Mouse (Mus musculus) hindbrain, embryonic 11.5 days (tissue): ENCODE results near the gene Dbi. TPM values are rescaled to one million over a fixed set of nuclear protein-coding genes. Genes with fewer than 3 reads are reported as not detected.

ENCODE experiments used
- ATAC-seq: fragments of 200-750 bp; cut with Nextera tagmentation; 2 replicates; pipeline ENCODE4 v1.8.0; 2017; ENCODE audit warnings: mild to moderate bottlenecking, moderate TSS enrichment, moderate library complexity; ENCODE audit not compliant: low FRiP score
- DNase-seq: peaks from one replicate; pipeline ENCODE4 v3.0.0-alpha.2; 2015; ENCODE audit warnings: low spot score
- H3K27ac ChIP-seq: fragments of 300-500 bp; sonication (generic); 2 replicates; pipeline ENCODE4 v1.5.1; 2014; ENCODE audit warnings: mild to moderate bottlenecking, low read depth, low read length
- H3K27me3 ChIP-seq: fragments of 300-500 bp; sonication (generic); 2 replicates; pipeline ENCODE4 v1.6.1; 2014; ENCODE audit warnings: mild to moderate bottlenecking, low read length, moderate library complexity, mixed read lengths; ENCODE audit not compliant: control insufficient read depth, insufficient read depth
- H3K36me3 ChIP-seq: fragments of 300-500 bp; sonication (generic); 2 replicates; pipeline ENCODE4 v1.6.1; 2014; ENCODE audit warnings: mild to moderate bottlenecking, low read length, moderate library complexity, mixed read lengths; ENCODE audit not compliant: control insufficient read depth, insufficient read depth
- H3K4me1 ChIP-seq: fragments of 300-500 bp; sonication (generic); replicated peaks from 2 replicates; pipeline ENCODE4 v1.6.1; 2014; ENCODE audit warnings: low read length, mixed read lengths; ENCODE audit not compliant: control insufficient read depth, insufficient read depth
- H3K4me2 ChIP-seq: fragments of 300-500 bp; sonication (generic); replicated peaks from 2 replicates; pipeline ENCODE4 v1.6.1; 2014; ENCODE audit warnings: mild to moderate bottlenecking, low read depth, low read length
- H3K4me3 ChIP-seq: fragments of 300-500 bp; sonication (generic); 2 replicates; pipeline ENCODE4 v1.5.1; 2014; ENCODE audit warnings: low read depth, low read length
- H3K9ac ChIP-seq: fragments of 300-500 bp; sonication (generic); 2 replicates; pipeline ENCODE4 v1.6.1; 2014; ENCODE audit warnings: low read depth, low read length
- H3K9me3 ChIP-seq: fragments of 300-500 bp; sonication (generic); 2 replicates; pipeline ENCODE4 v1.6.1; 2016; ENCODE audit warnings: low read length; ENCODE audit not compliant: control insufficient read depth
- WGBS: fragments of 180-500 bp; shearing (Covaris S2); extraction: QIAGEN DNeasy Blood & Tissue Kit; methylation state at CpG from one replicate; pipeline ENCODE4 v1.1.7; 2014; 5-methylcytosine and 5-hydroxymethylcytosine counted together
- polyA plus RNA-seq: library from polyadenylated mRNA; unstranded; fragments of >200 nt; fragmentation: Nextera tagmentation; extraction: Ambion mirVana; gene quantifications from 2 replicates; pipeline ENCODE4 v1.2.1, GENCODE M21; 2014

Dbi gene
- 642 and 669 TPM in 2 replicates for polyA plus RNA-seq

- Histone ChIP-seq H3K27me3 (no peaks in the 10 kb centered on the region), H3K36me3 (no peaks in the 10 kb centered on the region), H3K4me1 (peaks cover 5% of the 10 kb centered on the region; the same call in 1 of the 2 replicates), H3K27ac (peak within 1 kb of the TSS; percentile 87), H3K4me2 (peak within 1 kb of the TSS; percentile 55), H3K4me3 (peak within 1 kb of the TSS; percentile 52), H3K9ac (peak within 1 kb of the TSS; percentile 65), H3K9me3 (no peaks in the 10 kb centered on the region)
- peak; percentile 99 for DNase-seq
- ATAC-seq: peak; percentile 97
- WGBS: 2% methylated on average over 52 of the region's 52 CpGs
These were observed at the start of gene Dbi, which contains the start of gene 3110009E18Rik for GRCm38 (mm10) chr1:120120969-120121811. TSS of gene Dbi (minus strand) at chr1:120121078. TSS of gene 3110009E18Rik (plus strand) at chr1:120121187.

- no peak for DNase-seq
- 83% methylated on average over 7 of the region's 7 CpGs for WGBS
These were observed 49.4 kb upstream of the Dbi start for GRCm38 (mm10) chr1:120170307-120170706.

GRCm38 (mm10) chr1:120168674-120169073 lies 47.8 kb upstream of the Dbi start:
- H3K27ac ChIP-seq: no peak overlapping the region
- ATAC-seq: no peak
- no peak overlapping the region for H3K4me3 ChIP-seq
- H3K27me3 ChIP-seq: no peaks in the 10 kb centered on the region
- no peaks in the 10 kb centered on the region for H3K36me3 ChIP-seq
- DNase-seq: no peak
- H3K9ac ChIP-seq: no peak overlapping the region
- H3K4me1 ChIP-seq: no peaks in the 10 kb centered on the region
- WGBS: 91% methylated on average over 7 of the region's 7 CpGs
- no peaks in the 10 kb centered on the region for H3K9me3 ChIP-seq
- H3K4me2 ChIP-seq: no peak overlapping the region

More at GRCm38 (mm10) chr1:120170307-120170706, 49.4 kb upstream of the Dbi start:
- Histone ChIP-seq H3K4me2 (no peak overlapping the region), H3K36me3 (no peaks in the 10 kb centered on the region), H3K4me1 (no peaks in the 10 kb centered on the region), H3K9ac (no peak overlapping the region), H3K27ac (no peak overlapping the region), H3K9me3 (no peaks in the 10 kb centered on the region), H3K27me3 (no peaks in the 10 kb centered on the region), H3K4me3 (no peak overlapping the region)
- ATAC-seq: no peak

GRCm38 (mm10) chr1:120168016-120168415 lies 47.1 kb upstream of the Dbi start:
- Histone ChIP-seq H3K9ac (no peak overlapping the region), H3K4me1 (no peaks in the 10 kb centered on the region), H3K4me3 (no peak overlapping the region), H3K27ac (no peak overlapping the region), H3K36me3 (no peaks in the 10 kb centered on the region), H3K4me2 (no peak overlapping the region), H3K9me3 (no peaks in the 10 kb centered on the region), H3K27me3 (no peaks in the 10 kb centered on the region)
- DNase-seq (no peak), ATAC-seq (no peak)
- 73% methylated on average over 4 of the region's 4 CpGs for WGBS

- no peak for DNase-seq
- Histone ChIP-seq H3K4me3 (no peak overlapping the region), H3K36me3 (no peaks in the 10 kb centered on the region), H3K27me3 (no peaks in the 10 kb centered on the region), H3K4me1 (no peaks in the 10 kb centered on the region), H3K9me3 (no peaks in the 10 kb centered on the region), H3K9ac (no peak overlapping the region), H3K4me2 (no peak overlapping the region), H3K27ac (no peak overlapping the region)
- 75% methylated on average over 1 of the region's 1 CpGs for WGBS
- ATAC-seq: no peak
These were observed 41.7 kb upstream of the Dbi start for GRCm38 (mm10) chr1:120162616-120163015.

GRCm38 (mm10) chr1:120161502-120161901 lies 40.6 kb upstream of the Dbi start:
- WGBS: 93% methylated on average over 5 of the region's 5 CpGs
- H3K36me3 ChIP-seq: no peaks in the 10 kb centered on the region
- H3K9ac ChIP-seq: no peak overlapping the region
- no peak overlapping the region for H3K27ac ChIP-seq
- no peaks in the 10 kb centered on the region for H3K9me3 ChIP-seq
- H3K4me2 ChIP-seq: no peak overlapping the region
- DNase-seq: no peak
- H3K4me1 ChIP-seq: no peaks in the 10 kb centered on the region
- no peaks in the 10 kb centered on the region for H3K27me3 ChIP-seq
- ATAC-seq: no peak
- H3K4me3 ChIP-seq: no peak overlapping the region

- no peaks in the 10 kb centered on the region for H3K9me3 ChIP-seq
- no peak overlapping the region for H3K4me3 ChIP-seq
- H3K4me2 ChIP-seq: no peak overlapping the region
- no peak for DNase-seq
- H3K9ac ChIP-seq: no peak overlapping the region
- no peak overlapping the region for H3K27ac ChIP-seq
- no peaks in the 10 kb centered on the region for H3K4me1 ChIP-seq
- ATAC-seq: no peak
- no peaks in the 10 kb centered on the region for H3K27me3 ChIP-seq
- H3K36me3 ChIP-seq: no peaks in the 10 kb centered on the region
- 91% methylated on average over 9 of the region's 9 CpGs for WGBS
These were observed 37.7 kb upstream of the Dbi start for GRCm38 (mm10) chr1:120158474-120159127.

GRCm38 (mm10) chr1:120155325-120155724 lies 34.4 kb upstream of the Dbi start:
- Histone ChIP-seq H3K4me1 (no peaks in the 10 kb centered on the region), H3K9me3 (no peaks in the 10 kb centered on the region), H3K9ac (no peak overlapping the region), H3K4me2 (no peak overlapping the region), H3K36me3 (no peaks in the 10 kb centered on the region), H3K27ac (no peak overlapping the region), H3K27me3 (no peaks in the 10 kb centered on the region), H3K4me3 (no peak overlapping the region)
- ATAC-seq (no peak), DNase-seq (peak; percentile 70)
- WGBS: 21% methylated on average over 1 of the region's 1 CpGs
